In the genomic region with DNA sequence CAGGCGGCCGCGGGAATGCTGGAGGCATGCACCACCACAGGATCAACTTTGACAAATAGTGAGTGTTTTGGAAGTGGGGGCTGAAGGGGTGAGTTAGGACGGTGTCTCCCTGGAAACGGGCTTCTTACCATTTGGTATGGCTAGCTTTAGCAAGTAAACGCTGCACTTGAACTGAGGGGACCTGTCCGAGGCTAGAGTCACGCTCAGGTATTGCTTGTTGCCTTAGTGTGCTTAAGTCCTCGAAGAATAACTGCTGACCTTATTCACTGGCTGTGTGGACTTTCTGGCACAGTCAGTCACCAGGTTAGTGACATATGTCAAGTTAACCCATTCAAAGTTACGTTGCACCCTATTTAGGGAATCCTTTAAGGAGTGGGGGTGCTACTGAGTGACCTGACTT, we compare ENCODE assay signal across 8 mouse cellular contexts. TPM values are rescaled to one million over a fixed set of nuclear protein-coding genes. Genes with fewer than 3 reads are reported as not detected.
DNase-seq lines count a peak whose midpoint lies in the region; ATAC-seq and TF ChIP-seq lines count a peak whose summit lies in the region.

No protein-coding gene starts in this region.

- H3K27ac ChIP-seq in left cerebral cortex, adult 2 months, result peak overlapping the region; percentile 99; the same call in 1 of the 2 replicates
- H3K27ac ChIP-seq in bone marrow macrophage, adult 2 months (ENCODE audit: insufficient read depth, low read depth, low read length), result peak overlapping the region; percentile 77
- peak overlapping the region; percentile 95 for H3K27ac ChIP-seq in neural tube, embryonic 13.5 days (replicated peaks)

- H3K4me3 ChIP-seq in left cerebral cortex, adult 2 months, result peak overlapping the region; percentile 91
- peak overlapping the region; percentile 86 for H3K4me3 ChIP-seq in bone marrow macrophage, adult 2 months (ENCODE audit: insufficient read depth, low read length)
- peak overlapping the region; percentile 61 for H3K4me3 ChIP-seq in neural tube, embryonic 13.5 days

- no peak for TF ChIP-seq POLR2A in bone marrow macrophage, adult 2 months (IDR thresholded peaks at IDR 0.05; ENCODE audit: borderline replicate concordance, low read depth, low read length)

- peak overlapping the region; percentile 90 for H3K9ac ChIP-seq in neural tube, embryonic 13.5 days

- no peak for DNase-seq in left cerebral cortex, adult 2 months (ENCODE audit: extremely low spot score in 1 of 2, low spot score in 2 of 2)
- no peak for DNase-seq in left cerebral cortex, postnatal 36 days (ENCODE audit: low spot score in 2 of 2)
- DNase-seq in induced T-regulatory cell, adult 2 months (ENCODE audit: low read depth), result peak; percentile 38
- no peak for DNase-seq in layer of hippocampus, adult 9-10 months (ENCODE audit: low spot score)
- DNase-seq in layer of hippocampus, postnatal 36 days, result no peak
- DNase-seq in testis, postnatal 14 days (ENCODE audit: low spot score), result no peak

- H3K27me3 ChIP-seq in neural tube, embryonic 13.5 days, result no peaks in the 10 kb centered on the region

- TF ChIP-seq CTCF in left cerebral cortex, adult 2 months (IDR thresholded peaks at IDR 0.05), result no peak
- no peak for TF ChIP-seq CTCF in bone marrow macrophage, adult 2 months (IDR thresholded peaks at IDR 0.05; ENCODE audit: low read depth, low read length)

- intact Hi-C loops in left cerebral cortex, adult 2 months (cut with DNase I), result loop anchor here (2.0 kb wide), 2 partner anchors 51 to 97 kb away; no protein-coding TSS in a partner anchor
- intact Hi-C loops in left cerebral cortex, postnatal 36 days (cut with DNase I), result loop anchor here (1.0 kb wide), 1 partner anchor 53 kb away; no protein-coding TSS in a partner anchor

- ATAC-seq in neural tube, embryonic 13.5 days (ENCODE audit: low read depth), result no peak

- peak overlapping the region; percentile 91 for H3K4me2 ChIP-seq in neural tube, embryonic 13.5 days

- peaks cover 45% of the 10 kb centered on the region for H3K36me3 ChIP-seq in neural tube, embryonic 13.5 days

- WGBS in neural tube, embryonic 13.5 days, result 5% methylated on average over 10 of the region's 10 CpGs

- H3K4me1 ChIP-seq in bone marrow macrophage, adult 2 months (ENCODE audit: control insufficient read depth, insufficient read depth, low read length), result peaks cover 42% of the 10 kb centered on the region
- peaks cover 35% of the 10 kb centered on the region for H3K4me1 ChIP-seq in neural tube, embryonic 13.5 days (replicated peaks)

- H3K9me3 ChIP-seq in neural tube, embryonic 13.5 days, result no peaks in the 10 kb centered on the region

RNA-seq across cellular contexts. Expression of a gene that starts 1.0 kb away (rescaled TPM):
- 100 to 1,000 TPM; 145 to 147 TPM for total RNA-seq in left cerebral cortex, adult 2 months (2021)
- 100 to 1,000 TPM; 130 to 132 TPM for total RNA-seq in left cerebral cortex, postnatal 36 days (2021)
- 238 and 334 TPM in 2 replicates for polyA plus RNA-seq in bone marrow macrophage, adult 2 months (2012; ENCODE audit: insufficient read depth, insufficient read length, missing spikeins)
- 80.7 and 91.7 TPM in 2 replicates for polyA plus RNA-seq in neural tube, embryonic 13.5 days (2015; fragmentation: Nextera tagmentation; extraction: Ambion mirVana)
- 100 to 1,000 TPM; 149 to 161 TPM for total RNA-seq in layer of hippocampus, postnatal 36 days (2021)

RNA-seq across cellular contexts. Expression of a gene that starts 12.0 kb away (rescaled TPM):
- 10 to 100 TPM; 20.9 to 21.3 TPM for total RNA-seq in left cerebral cortex, adult 2 months (2021)
- 10 to 100 TPM; 18.0 to 19.4 TPM for total RNA-seq in left cerebral cortex, postnatal 36 days (2021)
- not detected in 2 replicates for polyA plus RNA-seq in bone marrow macrophage, adult 2 months (2012; ENCODE audit: insufficient read depth, insufficient read length, missing spikeins)
- polyA plus RNA-seq in neural tube, embryonic 13.5 days (2015; fragmentation: Nextera tagmentation; extraction: Ambion mirVana), result 0.11 and 0.26 TPM in 2 replicates
- total RNA-seq in layer of hippocampus, postnatal 36 days (2021), result 1 to 10 TPM; 4.9 to 5.2 TPM
